Mouse (Mus musculus): Measurements from ENCODE around the gene Tuba1a. TPM values are rescaled to one million over a fixed set of nuclear protein-coding genes. Genes with fewer than 3 reads are reported as not detected.

Gene Tuba1a
- polyA plus RNA-seq (2012; rRNA removed) (44.7 and 62.0 TPM in 2 replicates), polyA plus RNA-seq (2014; fragmentation: Nextera tagmentation; extraction: Ambion mirVana) (60.1 and 69.0 TPM in 2 replicates)

- WGBS (ENCODE audit: insufficient replicate concordance), result 10% methylated on average over 28 of the region's 28 CpGs
- DNase-seq (ENCODE audit: low read depth in 3 of 3, low spot score in 3 of 3) (peak in 2 of 3 experiments; percentile 41 to 53), ATAC-seq (ENCODE audit: insufficient read depth) (peak; percentile 75)
- Histone ChIP-seq H3K4me3 (ENCODE audit: insufficient read depth in 1 of 2, low read depth in 2 of 2, low read length in 2 of 2) (peak within 1 kb of the TSS; percentile 71 to 87), H3K27me3 (ENCODE audit: control insufficient read depth, insufficient read depth, low read length) (peaks cover 12% of the 10 kb centered on the region), H3K4me1 (replicated peaks; ENCODE audit: control insufficient read depth in 2 of 2, insufficient read depth in 2 of 2, low read length in 1 of 2) (peaks cover 2 to 8% of the 10 kb centered on the region in 2 experiments; a peak in 3 of 4 replicates), H3K9ac (replicated peaks) (peak within 1 kb of the TSS; percentile 68), H3K27ac (no peak within 1 kb of the TSS), H3K9me3 (ENCODE audit: control insufficient read depth, low read length) (no peaks in the 10 kb centered on the region), H3K36me3 (replicated peaks; ENCODE audit: control insufficient read depth, insufficient read depth, low read depth) (no peaks in the 10 kb centered on the region), H3K4me2 (ENCODE audit: low read depth) (peak within 1 kb of the TSS; percentile 85)
- no peak for TF ChIP-seq EP300 (IDR thresholded peaks at IDR 0.05; ENCODE audit: low read depth)
- TF ChIP-seq CTCF (IDR thresholded peaks at IDR 0.05; ENCODE audit: low read depth), result no peak
These were observed at the start of gene Tuba1a, which contains the start of gene Gm49450 for GRCm38 (mm10) chr15:98953401-98954356. Gene Tuba1a, minus strand, starts transcription at chr15:98953703. Gene Gm49450, minus strand, starts transcription at chr15:98953551.

GRCm38 (mm10) chr15:99001451-99001931, 48.0 kb upstream of the Tuba1a start:
- peaks cover 11 to 26% of the 10 kb centered on the region in 2 experiments for H3K4me1 ChIP-seq (replicated peaks; ENCODE audit: control insufficient read depth in 2 of 2, insufficient read depth in 2 of 2, low read length in 1 of 2)
- no peak for ATAC-seq (ENCODE audit: insufficient read depth)
- no peak overlapping the region for H3K27ac ChIP-seq
- 0 out of 4 replicates have a peak overlapping the region, but pooled peaks of 1 of the 2 experiments have one; percentile 2 for H3K4me3 ChIP-seq (ENCODE audit: insufficient read depth in 1 of 2, low read depth in 2 of 2, low read length in 2 of 2)
- no peak overlapping the region for H3K9ac ChIP-seq (replicated peaks)
- no peak for DNase-seq (ENCODE audit: low read depth in 3 of 3, low spot score in 3 of 3)
- no peaks in the 10 kb centered on the region for H3K9me3 ChIP-seq (ENCODE audit: control insufficient read depth, low read length)
- no peaks in the 10 kb centered on the region for H3K36me3 ChIP-seq (replicated peaks; ENCODE audit: control insufficient read depth, insufficient read depth, low read depth)
- peak overlapping the region; percentile 57 for H3K4me2 ChIP-seq (ENCODE audit: low read depth)
- TF ChIP-seq CTCF (IDR thresholded peaks at IDR 0.05; ENCODE audit: low read depth) (no peak), EP300 (IDR thresholded peaks at IDR 0.05; ENCODE audit: low read depth) (no peak)
- H3K27me3 ChIP-seq (ENCODE audit: control insufficient read depth, insufficient read depth, low read length), result no peaks in the 10 kb centered on the region
- 12% methylated on average over 17 of the region's 17 CpGs for WGBS (ENCODE audit: insufficient replicate concordance)

- Histone ChIP-seq H3K4me2 (ENCODE audit: low read depth) (peak overlapping the region; percentile 57; the same call in 1 of the 2 replicates), H3K36me3 (replicated peaks; ENCODE audit: control insufficient read depth, insufficient read depth, low read depth) (no peaks in the 10 kb centered on the region), H3K27me3 (ENCODE audit: control insufficient read depth, insufficient read depth, low read length) (no peaks in the 10 kb centered on the region), H3K9ac (replicated peaks) (no peak overlapping the region), H3K4me1 (replicated peaks; ENCODE audit: control insufficient read depth in 2 of 2, insufficient read depth in 2 of 2, low read length in 1 of 2) (peaks cover 11 to 26% of the 10 kb centered on the region in 2 experiments), H3K4me3 (ENCODE audit: insufficient read depth in 1 of 2, low read depth in 2 of 2, low read length in 2 of 2) (no peak overlapping the region), H3K27ac (no peak overlapping the region), H3K9me3 (ENCODE audit: control insufficient read depth, low read length) (no peaks in the 10 kb centered on the region)
- ATAC-seq (ENCODE audit: insufficient read depth) (no peak), DNase-seq (ENCODE audit: low read depth in 3 of 3, low spot score in 3 of 3) (peak in 1 of 3 experiments; percentile 61)
- TF ChIP-seq CTCF (IDR thresholded peaks at IDR 0.05; ENCODE audit: low read depth), result peak; percentile 63
- no peak for TF ChIP-seq EP300 (IDR thresholded peaks at IDR 0.05; ENCODE audit: low read depth)
- WGBS (ENCODE audit: insufficient replicate concordance), result 44% methylated on average over 14 of the region's 14 CpGs
These were observed 47.2 kb upstream of the Tuba1a start for GRCm38 (mm10) chr15:99000535-99001283.

DNA sequence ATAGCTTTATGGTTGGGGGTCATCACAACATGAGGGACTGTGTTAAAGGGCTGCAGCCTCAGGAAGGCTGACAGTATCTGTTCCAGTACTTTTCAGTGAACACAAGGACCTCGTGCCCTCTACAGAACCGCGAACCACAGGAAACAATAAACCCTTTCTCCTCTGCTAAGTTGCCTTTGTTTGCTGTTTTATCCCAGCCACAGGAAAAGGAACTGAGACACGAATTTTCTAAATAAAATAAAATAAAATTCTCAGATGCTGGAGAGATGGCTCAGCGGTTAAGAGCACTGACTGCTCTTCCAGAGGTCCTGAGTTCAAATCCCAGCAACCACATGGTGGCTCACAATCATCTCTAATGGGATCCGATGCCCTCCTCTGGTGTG, 45.3 kb upstream of the Tuba1a start:
- H3K4me1 ChIP-seq (replicated peaks; ENCODE audit: control insufficient read depth in 2 of 2, insufficient read depth in 2 of 2, low read length in 1 of 2), result peaks cover 11 to 26% of the 10 kb centered on the region in 2 experiments
- DNase-seq (ENCODE audit: low read depth in 3 of 3, low spot score in 3 of 3) (no peak), ATAC-seq (ENCODE audit: insufficient read depth) (no peak)
- no peak for TF ChIP-seq EP300 (IDR thresholded peaks at IDR 0.05; ENCODE audit: low read depth)
- no peak for TF ChIP-seq CTCF (IDR thresholded peaks at IDR 0.05; ENCODE audit: low read depth)
- H3K9ac ChIP-seq (replicated peaks), result peak overlapping the region; percentile 12; the same call in 1 of the 2 replicates
- H3K4me2 ChIP-seq (ENCODE audit: low read depth), result peak overlapping the region; percentile 32
- H3K27me3 ChIP-seq (ENCODE audit: control insufficient read depth, insufficient read depth, low read length), result no peaks in the 10 kb centered on the region
- WGBS (ENCODE audit: insufficient replicate concordance), result 21% methylated on average over 6 of the region's 6 CpGs
- H3K4me3 ChIP-seq (ENCODE audit: insufficient read depth in 1 of 2, low read depth in 2 of 2, low read length in 2 of 2), result no peak overlapping the region
- no peak overlapping the region for H3K27ac ChIP-seq
- H3K36me3 ChIP-seq (replicated peaks; ENCODE audit: control insufficient read depth, insufficient read depth, low read depth), result no peaks in the 10 kb centered on the region
- no peaks in the 10 kb centered on the region for H3K9me3 ChIP-seq (ENCODE audit: control insufficient read depth, low read length)
